Mouse (Mus musculus) layer of hippocampus, adult 2 months (tissue): ENCODE results near the gene Ush1g. TPM values are rescaled to one million over a fixed set of nuclear protein-coding genes. Genes with fewer than 3 reads are reported as not detected.

Experiments
- DNase-seq, 2 experiments: peaks; one replicate each; pipeline ENCODE4 v3.0.0; 2022; ENCODE audit warnings: low spot score in 2 of 2
- H3K27ac ChIP-seq: fragments of 200-600 bp; 2 replicates; pipeline ENCODE4 v1.8.1; 2022
- H3K4me3 ChIP-seq: fragments of 200-600 bp; 2 replicates; pipeline ENCODE4 v1.8.1; 2022; ENCODE audit warnings: mild to moderate bottlenecking
- CTCF ChIP-seq: fragments of 200-600 bp; conservative IDR thresholded peaks from 2 replicates; pipeline ENCODE4 v1.8.1; 2022; ENCODE audit warnings: antibody characterized with exemption, mild to moderate bottlenecking, moderate library complexity
- total RNA-seq, 2 experiments: library from RNA; stranded (reverse); gene quantifications; 2 replicates each; pipeline ENCODE4 v1.2.3; 2021

The Ush1g gene
- total RNA-seq, 2 experiments from 2014 or later: 0.37 to 0.64 TPM

DNA sequence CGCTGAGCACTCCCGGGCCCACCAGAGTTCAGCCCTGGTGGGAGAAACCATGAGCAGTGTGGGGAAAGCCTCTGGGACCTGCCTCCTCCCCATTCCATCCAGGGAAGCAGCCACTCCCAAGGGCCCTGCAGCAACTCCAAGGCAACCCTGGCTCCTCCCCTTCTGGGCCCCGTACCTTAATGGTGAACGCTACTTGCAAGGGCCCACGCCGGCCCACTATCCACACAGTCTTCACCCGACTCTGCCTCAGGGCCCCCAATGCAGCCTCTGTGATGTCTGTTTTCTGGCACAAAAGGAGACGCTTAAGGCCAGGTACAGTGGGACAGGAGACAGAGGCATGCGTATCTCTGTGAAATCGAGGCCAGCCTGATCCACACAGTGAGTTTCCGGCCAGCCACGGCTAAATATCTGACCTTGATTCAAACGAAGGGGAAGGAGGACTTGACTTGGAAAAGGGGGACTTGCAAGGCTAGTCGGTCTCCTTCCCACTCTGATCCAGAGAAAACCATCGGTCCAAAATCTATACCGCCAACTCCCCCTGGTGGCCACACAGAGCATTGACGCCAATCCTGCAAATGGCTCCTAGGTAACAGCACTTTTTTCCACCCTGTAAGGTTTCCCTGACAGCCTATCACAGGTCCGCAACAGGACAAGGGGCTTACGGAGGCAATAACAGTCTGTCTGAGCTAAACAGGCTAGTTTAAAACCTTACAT lies 51.5 kb downstream of the Ush1g start:
- TF ChIP-seq CTCF: peak; percentile 98
- peak; percentile 81 to 89 for DNase-seq
- no peak overlapping the region for H3K4me3 ChIP-seq
- peak overlapping the region; percentile 59; the same call in 1 of the 2 replicates for H3K27ac ChIP-seq

DNA sequence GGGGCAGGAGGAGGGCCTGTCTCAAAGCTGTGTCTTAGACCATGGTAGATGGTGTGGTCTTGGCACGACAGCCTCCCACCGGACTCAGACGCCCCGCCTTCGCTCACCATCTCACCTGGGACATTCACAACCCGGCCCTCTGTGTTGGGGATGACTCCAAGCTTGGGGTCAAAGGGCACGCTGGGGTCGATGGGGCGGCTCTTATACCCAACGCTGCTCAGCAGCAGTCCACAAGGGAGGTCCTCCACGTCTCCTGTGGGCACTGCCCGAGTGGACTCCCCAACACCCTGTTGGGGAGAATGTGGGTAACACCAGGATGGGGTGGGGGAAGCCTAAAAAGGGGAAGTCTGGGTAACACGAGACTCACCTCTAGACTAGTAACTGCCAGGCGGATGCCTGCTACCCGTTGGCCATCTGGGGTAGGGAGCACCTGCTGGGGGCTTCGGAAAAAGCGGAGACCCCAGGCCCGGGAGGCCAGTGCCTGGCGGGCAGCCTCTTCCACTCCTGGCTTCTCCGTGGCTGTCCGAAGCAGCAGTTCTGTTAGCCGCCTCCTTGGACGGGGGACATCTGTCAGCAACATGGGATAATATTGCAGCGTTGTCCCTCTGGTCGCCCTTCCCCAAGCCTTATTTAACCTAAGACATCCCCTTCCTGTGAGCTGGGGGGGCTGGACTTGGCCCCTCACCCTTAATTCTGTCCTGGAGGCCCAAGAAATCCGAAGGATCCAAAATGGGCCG lies 52.3 kb downstream of the Ush1g start:
- TF ChIP-seq CTCF: no peak
- Histone ChIP-seq H3K27ac (no peak overlapping the region), H3K4me3 (no peak overlapping the region)
- DNase-seq: no peak

DNA sequence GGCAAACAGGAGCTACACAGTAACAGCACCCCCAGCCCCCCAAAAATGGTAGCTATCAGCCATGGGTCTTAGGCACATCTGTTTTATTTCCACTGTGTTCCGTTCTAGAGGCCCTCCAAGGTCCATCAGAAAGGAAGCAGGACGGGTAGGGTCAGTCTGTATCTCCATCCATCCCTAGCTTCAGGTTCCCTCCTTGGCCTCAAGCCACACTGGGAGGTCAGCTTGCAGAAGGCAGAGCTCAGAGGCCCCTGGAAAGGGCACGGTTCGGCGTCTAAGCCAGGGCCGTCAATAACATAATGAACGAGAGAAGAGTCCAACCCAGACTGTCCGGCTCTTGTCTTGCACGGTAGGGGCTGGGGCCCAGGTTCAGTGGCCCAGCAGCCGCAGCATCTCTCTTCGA lies 53.9 kb downstream of the Ush1g start:
- TF ChIP-seq CTCF: no peak
- Histone ChIP-seq H3K4me3 (no peak overlapping the region), H3K27ac (no peak overlapping the region)
- no peak for DNase-seq

DNA sequence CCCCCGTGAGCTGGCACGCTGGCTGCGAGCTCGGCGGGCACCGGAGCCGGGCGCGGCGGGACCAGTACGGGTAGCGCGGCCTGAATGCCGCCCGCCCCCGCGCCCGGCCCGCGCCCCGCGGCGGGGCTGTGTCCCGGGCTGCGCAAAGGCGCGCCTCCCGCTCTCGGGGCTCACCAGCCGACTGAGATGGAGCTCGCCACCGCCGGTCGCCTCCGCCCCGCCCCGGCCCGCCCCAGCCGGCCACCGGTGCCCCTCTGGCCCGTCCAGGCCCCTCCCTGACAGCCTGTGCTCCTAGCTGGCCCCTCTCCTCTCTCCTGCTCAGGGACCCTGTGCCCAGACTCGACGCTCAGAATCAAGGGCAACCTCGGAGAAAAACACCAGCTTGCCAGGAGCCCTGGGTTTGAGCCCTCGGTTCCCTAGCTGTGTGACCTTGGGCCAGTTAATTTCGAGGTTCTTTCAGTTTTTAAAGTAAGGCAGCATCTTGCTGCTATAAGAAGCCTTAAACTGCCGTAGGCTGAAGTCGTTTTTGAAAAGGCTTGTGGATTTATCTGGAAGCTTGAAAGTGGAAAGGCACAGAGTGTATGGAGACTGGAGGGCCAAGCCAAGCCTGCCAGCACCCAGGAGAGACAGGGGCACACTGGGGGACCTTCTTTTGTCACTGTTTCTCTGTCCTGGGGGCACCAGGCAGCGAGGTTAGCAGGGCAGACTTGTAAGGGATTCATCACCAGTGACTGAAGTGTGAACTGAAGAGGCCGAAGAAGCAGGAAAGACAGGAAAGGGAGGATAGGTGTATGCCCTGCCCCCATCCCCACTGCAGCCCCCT lies 54.6 kb downstream of the Ush1g start, which contains the start of gene Grin2c:
Gene Grin2c (minus strand): TSS at position 183 of the 823 bp plus-strand sequence.
- no peak for DNase-seq
- TF ChIP-seq CTCF: no peak
- H3K4me3 ChIP-seq: peak within 1 kb of the TSS; percentile 50
- H3K27ac ChIP-seq: peak within 1 kb of the TSS; percentile 84

DNA sequence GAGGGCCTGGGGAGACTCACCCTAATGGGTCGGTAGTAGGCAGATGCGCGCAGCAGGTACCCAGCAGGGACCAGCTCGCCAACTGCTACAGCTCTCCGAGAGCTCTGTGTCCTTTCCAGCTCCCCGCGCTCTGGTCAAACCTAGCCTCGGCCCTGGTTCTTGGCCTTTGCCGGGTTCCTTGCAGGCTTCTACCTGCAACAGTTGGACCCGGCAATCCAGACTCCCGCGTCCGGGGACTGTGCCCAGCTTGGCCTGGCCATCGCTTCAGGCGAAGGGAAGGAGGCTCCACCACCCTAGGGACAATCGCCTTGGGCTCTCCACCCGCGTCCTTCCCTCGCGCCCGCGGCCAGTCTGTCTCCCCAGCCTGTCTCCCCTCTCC lies 55.5 kb downstream of the Ush1g start:
- DNase-seq: no peak
- peak overlapping the region; percentile 50 for H3K4me3 ChIP-seq
- peak overlapping the region; percentile 84 for H3K27ac ChIP-seq
- no peak for TF ChIP-seq CTCF

DNA sequence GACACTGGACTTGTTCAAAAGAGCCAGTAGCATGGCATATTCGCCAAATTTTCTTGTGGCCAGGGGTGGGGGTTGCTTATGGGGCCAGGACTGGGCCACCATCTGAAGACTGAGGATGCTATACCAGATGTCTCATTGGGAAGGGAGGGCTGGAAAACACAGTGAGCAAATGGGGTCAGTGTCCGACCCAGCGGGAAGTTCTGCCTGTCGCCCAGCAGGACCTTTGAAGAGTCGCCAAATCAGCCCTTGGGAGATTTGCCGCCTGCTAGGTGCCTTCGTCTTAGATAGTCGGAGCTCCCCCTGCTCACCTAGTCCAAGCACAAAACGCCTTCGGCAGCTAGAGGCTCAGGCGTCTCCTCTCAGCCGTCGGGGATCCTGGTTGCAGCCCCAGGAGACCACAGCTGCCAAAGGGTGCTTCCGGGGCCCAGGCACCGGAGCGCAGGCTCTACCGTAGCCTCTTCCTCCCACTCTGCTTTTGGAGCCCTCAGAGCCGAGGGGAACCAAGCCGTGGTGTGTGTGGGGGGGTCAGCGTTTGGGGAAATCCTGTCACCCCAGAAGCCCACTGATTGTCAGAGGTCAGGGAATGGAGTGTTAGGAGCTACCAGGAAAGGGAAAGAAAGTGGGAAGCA lies 56.0 kb downstream of the Ush1g start:
- TF ChIP-seq CTCF: no peak
- Histone ChIP-seq H3K4me3 (peak overlapping the region; percentile 50), H3K27ac (peak overlapping the region; percentile 84)
- no peak for DNase-seq

Other genes starting within 250 kb of the Ush1g start
- 1 to 10 TPM; 3.3 to 3.4 TPM for gene Rab37, start 230.6 kb downstream of the Ush1g start, total RNA-seq
- gene Cd300lf, start 188.0 kb downstream of the Ush1g start, total RNA-seq: under 1 TPM; 0.38 to 0.49 TPM
- gene Slc9a3r1, start 158.7 kb downstream of the Ush1g start, total RNA-seq: 10 to 100 TPM; 67.3 to 74.6 TPM
- gene Tmem104, start 134.6 kb downstream of the Ush1g start, total RNA-seq: 10 to 100 TPM; 18.1 to 20.1 TPM
- 10 to 100 TPM; 20.5 to 20.6 TPM for gene Nat9, start 134.2 kb downstream of the Ush1g start, total RNA-seq
- gene Grin2c, start 54.8 kb downstream of the Ush1g start, total RNA-seq: 10 to 100 TPM; 47.4 to 47.5 TPM
- gene Fdxr, start 45.0 kb downstream of the Ush1g start, total RNA-seq: 10 to 100 TPM; 22.4 to 22.5 TPM
- 10 to 100 TPM; 13.2 to 15.1 TPM for gene Fads6, start 24.4 kb downstream of the Ush1g start, total RNA-seq
- gene Otop2, start 14.9 kb downstream of the Ush1g start, total RNA-seq: under 1 TPM; 0.51 to 0.59 TPM
- gene Otop3, start 12.7 kb upstream of the Ush1g start, total RNA-seq: under 1 TPM in 1 of 2 experiments, not detected in 1; 0.20 TPM
- gene Hid1, start 45.7 kb upstream of the Ush1g start, total RNA-seq: 100 to 1,000 TPM; 110 to 119 TPM
- 10 to 100 TPM; 21.9 to 26.1 TPM for gene Cdr2l, start 59.9 kb upstream of the Ush1g start, total RNA-seq
- gene Mrpl58, start 81.7 kb upstream of the Ush1g start, total RNA-seq: 100 to 1,000 TPM; 100 to 105 TPM
- gene Atp5h, start 97.9 kb upstream of the Ush1g start, total RNA-seq: 100 to 1,000 TPM; 467 to 494 TPM
- gene Kctd2, start 98.1 kb upstream of the Ush1g start, total RNA-seq: 10 to 100 TPM; 74.5 to 74.6 TPM
- gene Trim80, start 118.5 kb upstream of the Ush1g start, total RNA-seq: not detected
- gene Slc16a5, start 140.4 kb upstream of the Ush1g start, total RNA-seq: not detected
- 10 to 100 TPM; 10.4 to 10.9 TPM for gene Armc7, start 153.6 kb upstream of the Ush1g start, total RNA-seq
- gene Nt5c, start 169.8 kb upstream of the Ush1g start, total RNA-seq: 10 to 100 TPM; 64.3 to 65.5 TPM
- gene Jpt1, start 192.3 kb upstream of the Ush1g start, total RNA-seq: 100 to 1,000 TPM; 140 to 142 TPM
- 100 to 1,000 TPM; 318 to 328 TPM for gene Sumo2, start 214.2 kb upstream of the Ush1g start, total RNA-seq
- 10 to 100 TPM; 48.7 to 49.3 TPM for gene Nup85, start 242.4 kb upstream of the Ush1g start, total RNA-seq